ENCODE assay signal across 8 mouse cellular contexts in genomic region chr4:130359486-130360237, GRCm38 (mm10). TPM values are rescaled to one million over a fixed set of nuclear protein-coding genes. Genes with fewer than 3 reads are reported as not detected.
DNase-seq lines count a peak whose midpoint lies in the region; ATAC-seq and TF ChIP-seq lines count a peak whose summit lies in the region.

Gene Zcchc17, minus strand, starts transcription at chr4:130359943.
Gene Snrnp40, plus strand, starts transcription at chr4:130360132.

- peaks cover 26% of the 10 kb centered on the region for H3K4me1 ChIP-seq in forebrain, embryonic 10.5 days
- peaks cover 24% of the 10 kb centered on the region for H3K4me1 ChIP-seq in heart, embryonic 15.5 days (replicated peaks)
- H3K4me1 ChIP-seq in liver, embryonic 14.5 days (replicated peaks; ENCODE audit: control insufficient read depth in 2 of 2, insufficient read depth in 2 of 2, low read length in 1 of 2): peaks cover 19 to 21% of the 10 kb centered on the region in 2 experiments
- H3K4me1 ChIP-seq in neural tube, embryonic 11.5 days (ENCODE audit: control insufficient read depth, insufficient read depth, low read length): peaks cover 16% of the 10 kb centered on the region
- H3K4me1 ChIP-seq in stomach, postnatal 0 days (replicated peaks; ENCODE audit: control insufficient read depth, insufficient read depth): 0 out of 2 replicates have a peak, but pooled peaks cover 2% of the 10 kb centered on the region

- no peaks in the 10 kb centered on the region for H3K27me3 ChIP-seq in forebrain, embryonic 10.5 days (ENCODE audit: poor library complexity, severe bottlenecking)
- H3K27me3 ChIP-seq in heart, embryonic 15.5 days: no peaks in the 10 kb centered on the region
- H3K27me3 ChIP-seq in liver, embryonic 14.5 days (ENCODE audit: control insufficient read depth, insufficient read depth, low read length): no peaks in the 10 kb centered on the region
- H3K27me3 ChIP-seq in neural tube, embryonic 11.5 days (ENCODE audit: control insufficient read depth, insufficient read depth, low read length): no peaks in the 10 kb centered on the region
- H3K27me3 ChIP-seq in stomach, postnatal 0 days (ENCODE audit: control insufficient read depth, insufficient read depth, low read length): no peaks in the 10 kb centered on the region

- H3K36me3 ChIP-seq in forebrain, embryonic 10.5 days (replicated peaks): peaks cover 48% of the 10 kb centered on the region
- peaks cover 24% of the 10 kb centered on the region for H3K36me3 ChIP-seq in heart, embryonic 15.5 days
- peaks cover 21% of the 10 kb centered on the region for H3K36me3 ChIP-seq in liver, embryonic 14.5 days (replicated peaks; ENCODE audit: control insufficient read depth, insufficient read depth, low read depth)
- peaks cover 2% of the 10 kb centered on the region for H3K36me3 ChIP-seq in neural tube, embryonic 11.5 days (ENCODE audit: control insufficient read depth, insufficient read depth, low read length)
- 0 out of 2 replicates have a peak, but pooled peaks cover 2% of the 10 kb centered on the region for H3K36me3 ChIP-seq in stomach, postnatal 0 days (ENCODE audit: control insufficient read depth, insufficient read depth, low read length)

- WGBS in forebrain, embryonic 10.5 days: under 1% methylated on average over 49 of the region's 49 CpGs
- under 1% methylated on average over 49 of the region's 49 CpGs for WGBS in heart, embryonic 15.5 days
- under 1% methylated on average over 49 of the region's 49 CpGs for WGBS in liver, embryonic 14.5 days (ENCODE audit: insufficient replicate concordance)
- WGBS in neural tube, embryonic 11.5 days: 1% methylated on average over 49 of the region's 49 CpGs
- WGBS in stomach, postnatal 0 days: under 1% methylated on average over 49 of the region's 49 CpGs

- no peak for TF ChIP-seq CTCF in liver, embryonic 14.5 days (IDR thresholded peaks at IDR 0.05; ENCODE audit: low read depth)
- TF ChIP-seq CTCF in stomach, postnatal 0 days (IDR thresholded peaks at IDR 0.05; ENCODE audit: low read depth): peak; percentile 42; the same call in 1 of the 2 replicates

- peak within 1 kb of the TSS; percentile 99 for H3K4me3 ChIP-seq in forebrain, embryonic 10.5 days
- H3K4me3 ChIP-seq in heart, embryonic 15.5 days: peak within 1 kb of the TSS; percentile 91
- peak within 1 kb of the TSS; percentile 89 to 99 for H3K4me3 ChIP-seq in liver, embryonic 14.5 days (ENCODE audit: insufficient read depth in 1 of 2, low read depth in 2 of 2, low read length in 2 of 2)
- H3K4me3 ChIP-seq in neural tube, embryonic 11.5 days (ENCODE audit: low read depth, low read length): peak within 1 kb of the TSS; percentile 90
- peak within 1 kb of the TSS; percentile 97 for H3K4me3 ChIP-seq in stomach, postnatal 0 days (ENCODE audit: low read depth, low read length)

- peak within 1 kb of the TSS; percentile 94 for H3K27ac ChIP-seq in forebrain, embryonic 10.5 days
- H3K27ac ChIP-seq in heart, embryonic 15.5 days: peak within 1 kb of the TSS; percentile 89
- peak within 1 kb of the TSS; percentile 90 for H3K27ac ChIP-seq in liver, embryonic 14.5 days
- H3K27ac ChIP-seq in neural tube, embryonic 11.5 days (ENCODE audit: low read depth, low read length): peak within 1 kb of the TSS; percentile 56; the same call in 1 of the 2 replicates
- peak within 1 kb of the TSS; percentile 86 for H3K27ac ChIP-seq in stomach, postnatal 0 days (replicated peaks)

- TF ChIP-seq EP300 in liver, embryonic 14.5 days (IDR thresholded peaks at IDR 0.05; ENCODE audit: low read depth): peak; percentile 64
- TF ChIP-seq EP300 in stomach, postnatal 0 days (optimal IDR thresholded peaks at IDR 0.05): no peak

- peak; percentile 98 to 99 for DNase-seq in CD8-positive naive resting alpha-beta T cell, adult 2 months (ENCODE audit: low read depth in 2 of 2, low spot score in 2 of 2)
- peak; percentile 100 for DNase-seq in c-Kit-positive CD71-negative TER-119-negative erythroid progenitor cells, embryonic 14.5 days (ENCODE audit: low read depth)
- DNase-seq in forebrain, embryonic 10.5 days (ENCODE audit: extremely low spot score, low spot score): peak; percentile 98
- DNase-seq in kidney, postnatal 25 days: peak; percentile 99 to 100
- peak; percentile 100 for DNase-seq in liver, embryonic 14.5 days (ENCODE audit: low read depth in 3 of 3, low spot score in 3 of 3)
- peak; percentile 98 for DNase-seq in neural tube, embryonic 11.5 days (ENCODE audit: low spot score)
- peak; percentile 99 for DNase-seq in stomach, postnatal 0 days (ENCODE audit: low spot score)

- peak; percentile 99 for ATAC-seq in heart, embryonic 15.5 days (replicated peaks; ENCODE audit: insufficient number of reproducible peaks, insufficient read depth, low FRiP score, low read depth)
- peak; percentile 98 for ATAC-seq in liver, embryonic 14.5 days (ENCODE audit: insufficient read depth)
- peak; percentile 99 for ATAC-seq in neural tube, embryonic 11.5 days (ENCODE audit: insufficient read depth, low FRiP score, low TSS enrichment)
- ATAC-seq in stomach, postnatal 0 days (ENCODE audit: low FRiP score, low TSS enrichment): peak; percentile 99

- no peaks in the 10 kb centered on the region for H3K9me3 ChIP-seq in forebrain, embryonic 10.5 days
- no peaks in the 10 kb centered on the region for H3K9me3 ChIP-seq in heart, embryonic 15.5 days (replicated peaks)
- H3K9me3 ChIP-seq in liver, embryonic 14.5 days (ENCODE audit: control insufficient read depth, low read length): no peaks in the 10 kb centered on the region
- no peaks in the 10 kb centered on the region for H3K9me3 ChIP-seq in neural tube, embryonic 11.5 days (ENCODE audit: control insufficient read depth, low read length)
- no peaks in the 10 kb centered on the region for H3K9me3 ChIP-seq in stomach, postnatal 0 days (ENCODE audit: control insufficient read depth, low read length)

- peak within 1 kb of the TSS; percentile 99 for H3K9ac ChIP-seq in heart, embryonic 15.5 days
- peak within 1 kb of the TSS; percentile 96 for H3K9ac ChIP-seq in liver, embryonic 14.5 days (replicated peaks)
- peak within 1 kb of the TSS; percentile 89 for H3K9ac ChIP-seq in neural tube, embryonic 11.5 days (ENCODE audit: low read length)
- H3K9ac ChIP-seq in stomach, postnatal 0 days (ENCODE audit: low read length): peak within 1 kb of the TSS; percentile 91

- peak within 1 kb of the TSS; percentile 80 for H3K4me2 ChIP-seq in heart, embryonic 15.5 days
- peak within 1 kb of the TSS; percentile 95 for H3K4me2 ChIP-seq in liver, embryonic 14.5 days (ENCODE audit: low read depth)
- peak within 1 kb of the TSS; percentile 77 for H3K4me2 ChIP-seq in neural tube, embryonic 11.5 days (ENCODE audit: low read depth)
- peak within 1 kb of the TSS; percentile 72 for H3K4me2 ChIP-seq in stomach, postnatal 0 days (replicated peaks; ENCODE audit: low read depth)

RNA-seq across cellular contexts. Expression of gene Zcchc17, which starts in this region (rescaled TPM):
- 68.8 and 72.4 TPM in 2 replicates for polyA plus RNA-seq in forebrain, embryonic 10.5 days (2016; fragmentation: Nextera tagmentation; extraction: Ambion mirVana)
- 43.2 and 48.7 TPM in 2 replicates for polyA plus RNA-seq in heart, embryonic 15.5 days (2015; fragmentation: Nextera tagmentation; extraction: Ambion mirVana)
- polyA plus RNA-seq in liver, embryonic 14.5 days (2012; rRNA removed): 10.8 and 17.1 TPM in 2 replicates
- 44.9 and 49.7 TPM in 2 replicates for polyA plus RNA-seq in liver, embryonic 14.5 days (2014; fragmentation: Nextera tagmentation; extraction: Ambion mirVana)
- polyA plus RNA-seq in neural tube, embryonic 11.5 days (2014; fragmentation: Nextera tagmentation; extraction: Ambion mirVana): 76.3 and 79.9 TPM in 2 replicates
- polyA plus RNA-seq in stomach, postnatal 0 days (2015; fragmentation: Nextera tagmentation; extraction: Ambion mirVana): 44.8 and 50.4 TPM in 2 replicates

RNA-seq across cellular contexts. Expression of gene Snrnp40, which starts in this region (rescaled TPM):
- polyA plus RNA-seq in forebrain, embryonic 10.5 days (2016; fragmentation: Nextera tagmentation; extraction: Ambion mirVana): 233 and 235 TPM in 2 replicates
- polyA plus RNA-seq in heart, embryonic 15.5 days (2015; fragmentation: Nextera tagmentation; extraction: Ambion mirVana): 62.7 and 81.1 TPM in 2 replicates
- polyA plus RNA-seq in liver, embryonic 14.5 days (2012; rRNA removed): 39.8 and 50.3 TPM in 2 replicates
- 74.6 and 77.2 TPM in 2 replicates for polyA plus RNA-seq in liver, embryonic 14.5 days (2014; fragmentation: Nextera tagmentation; extraction: Ambion mirVana)
- 200 and 201 TPM in 2 replicates for polyA plus RNA-seq in neural tube, embryonic 11.5 days (2014; fragmentation: Nextera tagmentation; extraction: Ambion mirVana)
- polyA plus RNA-seq in stomach, postnatal 0 days (2015; fragmentation: Nextera tagmentation; extraction: Ambion mirVana): 61.6 and 62.9 TPM in 2 replicates

Comparison
In these comparisons a context has a peak if more than half of its experiments do, and no peak if none do; other contexts are left out.
1. Peak in every context shown above with its lines: DNase-seq, ATAC-seq, H3K4me3 ChIP-seq and H3K27ac ChIP-seq.